Mouse (Mus musculus) kidney, postnatal 25 days (tissue): ENCODE measurements at regions not wholly inside any gene's neighbourhood (a gene's known extent, or its start where the extent isn't known, plus 50 kb on each side); places are given as distances from the start of the nearest gene placed in this dataset.

Experiments used
- DNase-seq, 2 experiments: peaks; one replicate each; pipeline ENCODE4 v3.0.0; 2021; ENCODE audit warnings: mixed read lengths in 2 of 2

DNA sequence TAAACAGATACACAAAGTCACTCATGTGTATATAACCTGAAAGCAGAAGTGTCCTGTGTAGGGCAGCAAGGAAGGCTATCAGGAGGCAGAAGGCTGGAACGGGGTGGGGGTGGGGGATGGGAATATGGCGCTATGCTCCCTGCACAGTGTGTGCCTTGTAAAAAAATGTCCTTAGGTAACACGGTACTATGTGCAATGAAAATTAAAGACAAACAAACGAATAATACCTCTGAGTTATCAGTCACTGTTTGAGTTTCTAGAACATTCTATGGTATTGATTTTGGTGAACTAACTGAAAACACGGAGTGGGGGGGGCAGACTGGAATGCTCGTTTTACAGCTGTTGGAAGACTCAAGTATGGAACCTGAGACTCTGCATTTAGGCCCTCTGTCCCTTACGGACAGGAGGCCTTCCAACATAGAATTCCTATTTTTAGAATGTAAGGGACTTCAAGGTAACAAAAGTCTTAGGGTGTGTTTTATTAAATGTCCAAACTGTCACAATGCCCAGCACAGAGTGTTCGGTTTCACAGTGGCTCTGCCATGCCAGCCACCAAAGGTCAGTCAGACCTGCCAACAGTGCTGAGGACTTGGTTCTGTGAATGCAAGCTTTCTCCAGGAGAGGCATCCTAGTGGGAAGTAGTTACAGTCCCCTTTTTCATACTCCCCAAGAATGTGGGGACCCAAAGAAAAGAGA, 240.6 kb downstream of the Ano6 start:
- DNase-seq, result no peak

DNA sequence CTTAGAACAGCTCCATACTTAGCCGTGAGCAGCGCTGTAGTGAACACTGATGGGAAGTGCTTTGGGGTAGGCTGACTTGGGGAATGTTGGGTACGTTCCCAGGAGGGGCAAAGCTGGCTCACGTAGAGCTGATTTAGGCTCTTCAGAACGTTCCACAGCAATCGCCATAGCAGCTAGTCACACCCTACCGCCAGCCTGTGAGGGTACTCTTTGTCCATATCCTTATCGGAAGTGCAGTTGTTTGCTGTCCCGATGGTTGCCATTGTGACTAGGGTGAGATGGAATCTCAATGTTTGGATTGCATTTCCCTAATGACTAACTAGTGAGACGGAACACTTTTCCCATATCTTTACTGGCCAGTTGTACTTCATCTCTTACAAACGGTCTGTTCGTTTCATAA, 244.6 kb downstream of the Ano6 start:
- no peak for DNase-seq

DNA sequence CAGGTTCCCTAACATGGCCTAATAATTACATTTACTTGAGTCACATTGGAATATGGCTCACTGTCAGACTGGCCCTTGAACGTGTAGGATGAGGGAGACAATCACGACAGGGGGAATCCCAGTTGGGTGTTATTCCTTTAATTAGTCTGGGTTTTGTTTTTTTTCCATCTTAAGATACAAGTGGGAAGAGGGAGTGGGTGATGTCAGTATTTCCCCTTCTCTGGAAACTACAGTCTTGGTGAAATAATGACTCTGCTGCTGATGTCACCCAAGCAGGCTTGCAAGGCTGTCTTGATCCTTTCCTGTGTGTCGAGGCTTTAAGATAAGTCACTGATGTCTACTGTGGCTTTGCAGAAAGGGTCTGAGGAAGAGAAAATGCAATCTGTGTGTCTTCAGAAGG, 241.8 kb upstream of the Arid2 start:
- DNase-seq, result no peak

DNA sequence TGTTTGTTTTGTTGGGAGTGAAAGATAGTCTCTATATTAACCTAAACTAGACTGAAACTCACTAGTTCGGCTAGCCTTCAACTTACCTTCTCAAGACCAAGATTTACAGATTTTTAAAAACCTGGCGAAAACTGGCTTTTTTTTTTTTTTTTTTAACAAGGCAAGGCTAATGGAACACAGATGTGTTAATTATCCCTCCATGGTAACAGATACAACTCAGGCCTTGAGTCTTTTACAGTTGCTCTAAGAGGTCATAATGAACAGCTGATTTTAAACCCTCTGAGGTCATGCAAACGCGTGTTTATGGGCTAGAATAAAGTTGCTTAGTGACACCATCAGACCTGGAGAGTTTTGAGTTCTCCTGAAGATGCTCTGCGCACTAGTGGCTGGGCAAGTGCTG, 240.7 kb upstream of the Arid2 start:
- DNase-seq, result no peak

DNA sequence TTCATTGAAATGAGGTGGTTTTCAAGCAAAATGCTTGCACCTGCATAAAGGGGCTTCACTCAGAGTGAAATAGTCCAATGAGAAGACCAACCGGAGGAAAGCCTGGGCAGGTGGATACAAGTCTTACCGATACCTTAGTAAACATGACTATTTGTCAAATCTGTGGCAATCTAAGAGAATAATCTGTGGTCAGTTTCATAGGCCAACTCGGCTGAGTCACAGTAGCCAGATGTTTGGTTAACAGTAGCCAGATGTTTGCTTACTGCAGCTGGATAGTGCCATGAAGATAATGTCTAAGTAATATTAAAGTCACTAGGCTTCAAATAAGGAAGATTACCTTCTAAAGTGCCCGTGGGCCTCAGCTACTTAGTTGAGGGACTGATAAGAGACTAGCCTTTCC, 236.9 kb upstream of the Arid2 start:
- DNase-seq, result no peak

DNA sequence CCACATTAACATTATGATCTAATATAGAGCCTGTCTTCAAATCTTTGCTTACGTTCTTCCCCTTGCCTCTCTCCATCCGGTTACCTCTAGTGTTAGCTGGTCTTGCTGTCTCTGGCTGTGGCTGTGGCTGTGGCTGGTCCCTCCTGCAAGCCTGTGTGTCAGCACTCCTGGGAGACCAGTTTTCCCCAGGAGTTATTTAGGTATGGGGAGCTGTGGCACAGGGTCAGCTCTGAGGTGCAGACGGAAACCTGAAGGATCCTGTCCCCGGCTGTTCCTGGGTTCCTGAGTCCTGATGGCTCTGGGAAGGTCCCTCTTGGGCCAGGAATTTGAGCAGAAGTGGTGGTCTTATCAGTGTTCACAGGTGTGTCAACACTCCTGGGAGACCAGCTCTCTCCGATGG, 234.7 kb upstream of the Arid2 start:
- no peak for DNase-seq

DNA sequence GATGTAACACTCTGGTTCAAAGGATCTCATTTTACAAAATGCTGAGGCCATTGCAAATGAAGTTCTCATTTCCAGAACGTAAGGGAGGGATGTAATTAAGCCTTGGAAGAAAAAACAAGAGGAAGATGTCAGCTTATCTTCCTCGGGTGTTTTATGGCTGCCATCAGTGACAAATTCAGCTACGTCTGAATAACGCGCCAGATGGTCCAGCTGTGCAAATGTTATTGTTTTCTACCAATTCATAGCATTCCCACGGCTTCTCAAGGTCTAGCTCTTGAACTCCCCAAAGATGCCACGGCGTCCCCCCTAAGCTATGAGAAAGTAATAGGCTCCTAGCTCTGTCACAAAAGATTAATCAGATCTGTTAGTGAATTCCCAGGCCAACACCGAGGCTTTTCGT, 232.0 kb upstream of the Arid2 start:
- no peak for DNase-seq

DNA sequence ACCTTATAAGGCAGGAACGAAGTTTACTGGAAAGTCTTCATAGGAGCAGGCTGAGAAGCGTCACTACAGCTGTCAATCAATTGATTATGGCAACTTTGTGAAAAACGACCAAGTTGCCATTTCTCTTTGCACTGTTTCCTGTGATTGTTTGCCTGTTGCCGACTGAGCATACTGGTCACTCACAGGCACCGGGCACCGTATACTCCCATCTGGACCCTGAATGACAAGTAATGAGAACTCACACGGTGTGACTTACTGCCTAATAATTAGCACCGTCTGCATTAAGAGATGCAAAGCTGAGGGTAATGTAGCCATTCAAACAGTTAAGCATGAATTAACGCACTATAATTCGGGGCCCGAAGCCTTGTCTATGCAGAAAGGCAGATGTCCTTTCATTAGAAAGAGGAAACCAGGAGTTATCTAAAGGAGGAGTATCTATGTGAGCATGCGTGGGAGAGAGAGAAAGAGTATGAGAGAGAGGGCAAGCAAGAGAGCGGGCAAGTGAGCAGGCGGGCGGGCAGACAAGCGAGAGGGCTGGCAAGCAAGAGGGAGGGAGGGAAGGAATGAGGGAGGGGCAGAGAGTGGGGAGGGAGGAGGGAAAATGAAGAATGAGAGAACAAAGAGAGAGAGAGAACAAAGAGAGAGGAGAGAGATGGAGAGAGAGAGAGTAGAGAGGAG, 231.4 kb upstream of the Arid2 start:
- DNase-seq, result no peak

DNA sequence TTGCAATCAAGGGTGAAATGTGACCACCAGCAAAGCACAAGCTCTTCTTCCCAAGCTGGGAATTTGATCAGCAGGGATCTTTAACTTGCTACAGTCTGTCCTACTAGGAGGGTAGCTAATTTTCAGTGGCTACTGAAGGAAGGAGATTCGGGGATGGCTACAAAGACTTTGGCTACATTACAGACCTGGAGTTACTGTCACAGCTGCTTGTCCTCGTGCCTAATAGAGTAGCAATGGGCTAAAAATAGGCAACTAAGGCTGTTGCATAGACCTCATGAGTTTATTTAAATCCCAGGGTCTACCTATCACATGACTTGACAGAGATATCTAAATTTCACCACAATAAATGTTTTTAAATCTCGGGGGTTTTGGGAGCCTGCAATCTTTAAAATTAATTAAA, 227.7 kb upstream of the Arid2 start:
- no peak for DNase-seq

DNA sequence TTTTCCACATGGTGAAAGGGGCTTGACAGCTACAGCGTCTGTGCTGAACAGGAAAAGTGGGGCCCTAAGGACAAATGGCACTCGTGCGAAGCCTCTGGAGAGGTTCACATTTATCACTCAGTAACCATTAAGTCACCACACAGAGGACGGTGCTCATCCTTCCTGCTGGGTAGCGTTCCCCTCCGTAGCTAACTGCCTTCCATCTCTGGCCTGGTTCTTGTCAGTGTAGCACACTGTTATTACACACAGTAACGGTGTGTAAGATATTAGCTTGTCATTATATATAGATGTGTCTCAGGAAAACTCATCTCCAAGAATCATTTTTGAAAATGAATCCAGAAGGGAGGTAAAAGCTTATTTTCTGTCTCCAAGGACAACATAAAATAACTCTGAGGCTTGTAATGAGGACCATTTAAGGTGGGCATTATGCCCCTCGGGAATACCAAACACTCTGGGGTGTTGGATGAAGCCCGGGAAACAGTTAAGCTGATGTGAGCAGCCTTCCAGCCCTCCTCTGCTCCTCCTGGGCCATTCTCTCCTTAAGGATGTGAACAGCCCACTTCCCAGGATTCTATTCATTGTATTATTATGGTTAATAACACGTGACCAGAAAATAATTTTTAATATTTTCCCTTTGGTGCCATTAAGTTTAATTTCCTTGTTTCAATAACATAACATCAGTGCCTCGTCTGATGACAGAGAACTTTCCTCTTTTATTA, 222.7 kb upstream of the Arid2 start:
- DNase-seq, result no peak

DNA sequence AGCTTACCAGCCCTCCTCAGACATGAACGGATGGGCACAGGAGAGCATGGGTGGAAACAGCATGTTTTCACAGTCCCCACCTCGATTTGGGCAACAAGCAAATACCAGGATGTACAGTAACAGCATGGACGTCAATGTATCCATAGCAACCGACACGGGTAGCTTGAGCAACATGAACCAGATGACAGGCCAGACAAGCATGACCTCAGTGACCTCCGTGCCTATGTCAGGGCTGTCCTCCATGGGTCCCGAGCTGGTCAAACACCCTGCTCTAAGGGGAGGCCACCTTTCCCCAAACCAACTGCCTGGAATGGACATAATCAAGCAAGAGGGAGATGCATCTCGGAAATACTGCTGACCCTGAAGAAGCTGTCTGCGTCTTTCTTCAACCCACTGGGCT, 211.7 kb upstream of the Arid2 start:
- no peak for DNase-seq

DNA sequence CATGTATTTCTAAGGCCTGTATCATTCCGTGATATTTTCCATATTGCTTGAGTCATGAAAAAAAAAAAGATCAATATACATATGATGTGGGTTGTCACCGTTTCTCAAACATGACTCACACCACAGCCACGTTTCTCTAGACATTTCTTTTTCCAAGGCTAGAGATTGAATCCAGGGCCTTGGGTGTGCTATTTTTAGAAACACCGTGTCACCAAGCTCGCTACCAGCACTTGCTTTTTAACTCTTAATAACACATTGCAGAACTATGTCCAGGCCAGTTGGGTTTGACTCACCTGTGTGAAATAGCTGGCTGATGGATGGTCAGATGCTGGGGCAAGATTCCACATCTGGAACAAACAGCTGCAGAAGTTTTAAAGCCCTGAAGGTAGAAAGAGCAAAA, 209.6 kb upstream of the Arid2 start:
- DNase-seq, result no peak

DNA sequence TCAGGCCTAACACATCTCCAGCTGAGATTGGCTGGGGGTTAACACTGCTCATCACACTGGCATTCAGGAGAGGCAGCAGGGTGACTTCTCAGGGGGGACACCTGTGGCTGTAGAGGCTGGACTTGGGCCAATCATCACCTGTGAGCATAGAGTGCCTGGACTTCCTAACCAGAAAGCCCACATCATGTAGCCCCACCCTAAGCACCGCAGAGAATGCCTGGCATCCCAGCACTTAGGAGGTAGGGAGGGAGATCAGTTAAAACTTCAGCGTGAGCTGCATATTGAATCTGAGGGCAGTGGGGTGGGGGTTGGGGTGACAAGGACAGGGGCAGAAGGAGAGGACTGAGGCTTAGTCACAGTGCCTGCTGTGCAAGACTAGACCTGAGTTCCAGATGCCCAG, 208.7 kb upstream of the Arid2 start:
- no peak for DNase-seq

DNA sequence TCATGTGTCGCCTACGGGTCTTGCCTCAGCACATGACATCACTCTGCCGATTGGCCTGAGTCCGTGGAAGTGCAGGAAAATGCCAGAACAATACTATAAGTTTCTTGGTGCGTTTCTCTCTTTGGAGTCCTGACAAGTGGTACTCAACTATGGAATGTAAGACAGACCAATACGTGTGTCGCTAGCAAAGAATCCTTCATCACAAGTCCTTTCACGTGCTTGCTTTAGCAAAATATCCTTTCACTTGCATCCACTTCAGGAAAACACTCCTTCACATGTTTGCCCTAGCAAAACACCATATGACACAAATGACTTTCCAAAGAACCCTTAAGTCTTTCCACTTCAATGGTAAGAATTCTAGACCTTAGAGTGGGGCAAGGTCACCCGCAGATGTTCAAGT, 197.6 kb upstream of the Arid2 start:
- DNase-seq, result no peak

DNA sequence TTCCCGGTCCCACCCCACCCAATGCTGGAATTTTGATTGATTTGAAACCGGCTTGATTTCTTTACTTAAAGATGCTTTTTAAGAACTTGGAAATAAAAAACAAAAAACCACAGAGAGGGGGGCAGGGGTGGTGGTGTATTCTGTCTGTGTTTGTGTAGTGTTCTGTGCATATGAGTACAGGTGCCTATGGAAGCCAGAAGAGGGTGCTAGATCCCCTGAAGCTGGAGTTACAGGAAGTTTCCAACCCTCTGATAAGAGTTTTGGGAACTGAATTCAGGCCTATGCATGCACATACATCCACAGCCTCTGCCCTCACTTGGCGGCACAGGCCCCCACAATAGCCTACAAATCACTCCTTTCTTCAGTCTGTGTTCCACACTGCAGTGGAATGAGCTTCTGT, 190.9 kb upstream of the Arid2 start:
- no peak for DNase-seq

DNA sequence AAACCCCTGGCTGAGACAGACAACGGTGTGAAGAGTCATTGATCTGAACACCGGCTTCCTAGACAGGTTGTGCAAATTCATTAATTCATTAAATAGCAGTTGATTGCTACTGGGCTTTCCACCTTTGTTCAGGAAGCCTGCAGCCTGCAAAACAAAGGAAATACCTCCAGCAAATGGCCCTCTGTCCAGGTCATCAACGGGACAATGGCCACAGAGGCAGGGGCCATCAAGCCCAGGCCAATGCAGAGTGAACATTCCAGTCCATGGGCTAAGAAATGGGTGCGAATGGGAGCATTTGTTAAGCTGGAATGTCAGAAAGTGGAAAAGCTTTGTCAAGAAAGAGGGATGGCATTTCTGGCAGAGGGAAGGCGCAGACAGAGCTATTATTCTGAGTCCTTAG, 188.5 kb upstream of the Arid2 start:
- DNase-seq, result no peak

DNA sequence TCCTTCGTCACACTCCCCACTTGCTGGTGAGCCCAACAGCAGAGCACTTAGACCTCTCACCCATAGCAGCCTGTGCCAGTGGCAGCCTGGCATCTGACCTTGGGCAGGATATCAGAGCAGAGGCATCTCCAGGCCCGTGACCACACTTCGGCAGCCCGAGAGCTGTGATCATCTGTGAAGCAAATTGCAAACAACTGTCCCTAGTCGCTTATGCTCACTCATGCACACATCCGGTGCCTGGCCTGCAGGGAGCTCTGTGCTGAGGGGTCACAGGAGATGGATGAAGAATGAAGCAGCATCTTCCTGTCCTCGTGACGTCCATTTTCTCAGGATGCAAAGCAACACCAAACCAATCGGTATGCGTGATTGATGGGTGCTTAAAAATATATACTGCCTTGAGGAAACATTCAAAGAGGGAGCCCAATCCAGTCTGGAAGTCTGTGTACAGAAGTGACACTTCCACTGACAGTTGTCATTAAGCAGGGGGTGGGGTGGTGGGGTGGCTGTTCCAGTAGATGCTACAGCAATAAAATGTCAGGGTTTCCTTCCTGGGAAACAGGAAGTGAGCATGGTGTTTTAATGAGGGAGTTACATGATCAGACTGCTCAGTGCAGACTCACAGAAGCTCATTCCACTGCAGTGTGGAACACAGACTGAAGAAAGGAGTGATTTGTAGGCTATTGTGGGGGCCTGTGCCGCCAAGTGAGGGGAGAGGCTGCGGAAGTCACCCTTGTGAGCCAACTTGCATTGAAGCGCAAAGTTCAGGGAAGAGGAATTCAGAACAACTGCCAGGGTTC, 187.3 kb upstream of the Arid2 start:
- DNase-seq, result peak in 1 of 2 experiments; percentile 32

DNA sequence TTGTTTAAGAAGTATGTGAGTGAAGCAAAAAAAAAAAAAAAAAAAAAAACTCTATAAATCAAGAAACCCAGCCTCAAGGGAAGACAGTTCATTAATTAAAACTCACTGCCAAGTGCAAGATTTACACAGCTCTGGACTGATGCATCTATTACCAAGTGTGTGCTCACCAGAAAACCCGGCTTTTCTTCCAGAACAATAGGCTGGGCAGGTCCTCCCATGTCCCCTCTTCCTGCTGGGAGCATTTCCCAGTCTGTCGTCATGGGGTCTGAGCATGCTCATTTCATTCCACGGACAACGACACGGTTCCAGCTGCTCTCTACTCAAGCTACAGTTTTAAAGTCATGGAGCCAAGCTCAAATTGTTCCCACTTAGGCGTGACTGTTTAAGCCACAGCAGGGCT, 183.6 kb upstream of the Arid2 start:
- peak; percentile 23 to 56 for DNase-seq

DNA sequence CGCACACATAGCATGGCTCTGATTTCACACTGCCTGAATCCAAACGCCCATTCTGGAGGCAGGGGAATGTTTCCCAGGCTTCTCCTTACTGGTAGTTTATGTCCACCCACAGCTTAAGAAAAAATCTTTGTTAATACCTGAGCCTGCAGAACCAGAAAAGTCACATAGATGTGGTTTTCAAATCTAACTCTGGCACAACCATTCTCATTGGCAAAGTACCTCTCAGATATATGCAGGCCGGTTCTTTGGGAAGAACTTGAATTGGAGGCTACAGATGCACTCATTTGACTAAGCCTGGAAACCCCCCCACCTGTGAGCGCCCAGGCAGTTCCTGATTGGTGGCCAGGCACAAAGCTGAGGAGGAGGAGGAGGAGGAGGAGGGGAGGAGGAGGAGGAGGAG, 179.8 kb upstream of the Arid2 start:
- DNase-seq, result no peak

DNA sequence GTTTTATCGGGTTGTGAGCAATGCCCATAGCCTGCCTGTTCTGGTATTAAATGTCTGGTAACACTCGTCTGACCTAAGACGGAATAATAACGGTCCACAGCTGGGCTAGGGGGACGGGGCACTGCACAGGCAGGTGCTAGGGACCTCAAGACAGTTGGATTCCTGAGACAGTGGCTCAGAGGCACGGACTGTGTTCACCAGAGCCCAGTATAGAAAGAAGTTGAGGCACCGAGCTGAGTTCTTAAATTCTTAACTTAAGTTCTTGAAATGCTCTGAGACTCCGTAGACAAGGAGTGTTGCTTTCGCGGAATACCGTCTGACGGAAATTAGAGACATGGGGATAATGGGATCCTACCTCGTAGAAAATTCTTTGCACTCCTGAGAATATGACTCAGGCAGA, 174.2 kb upstream of the Arid2 start:
- DNase-seq, result peak in 1 of 2 experiments; percentile 28

DNA sequence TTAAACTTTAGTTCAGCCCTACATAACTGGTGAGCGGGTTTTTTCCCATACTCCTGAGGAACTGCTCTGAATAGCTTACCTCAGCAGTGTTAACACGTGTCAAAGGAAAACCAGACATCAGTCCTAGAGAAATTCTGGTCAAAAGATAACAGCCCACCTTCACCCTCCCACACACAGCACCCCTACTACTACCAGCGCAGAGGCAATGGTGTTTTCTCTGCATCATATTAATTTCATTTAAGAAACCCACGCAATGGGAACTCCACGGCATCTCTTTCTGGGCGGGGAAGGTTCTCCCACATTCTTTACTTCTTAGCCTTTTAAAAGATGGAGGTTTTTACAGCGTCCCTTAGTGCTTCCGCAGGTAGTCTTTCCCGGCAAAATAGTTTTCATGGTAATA, 172.7 kb upstream of the Arid2 start:
- no peak for DNase-seq

DNA sequence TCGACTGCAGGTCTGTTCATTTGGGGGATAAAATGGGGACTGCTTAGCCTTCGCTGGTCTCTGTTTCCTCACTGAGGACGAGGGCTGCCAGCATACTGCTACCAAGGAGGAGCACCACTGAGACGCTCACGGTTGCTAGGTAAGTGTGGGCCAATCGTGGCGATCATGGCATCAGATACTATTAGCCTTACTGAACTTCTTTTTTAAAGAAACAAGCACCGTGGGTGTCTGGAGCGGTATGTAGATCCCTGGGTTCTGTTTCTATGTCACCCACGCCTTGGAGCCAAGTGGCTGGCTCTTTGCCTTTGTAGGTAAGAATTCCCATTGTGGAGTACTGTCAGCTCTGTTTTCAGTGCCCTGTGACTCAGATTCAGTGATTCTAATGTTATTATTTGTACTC, 172.1 kb upstream of the Arid2 start:
- no peak for DNase-seq

DNA sequence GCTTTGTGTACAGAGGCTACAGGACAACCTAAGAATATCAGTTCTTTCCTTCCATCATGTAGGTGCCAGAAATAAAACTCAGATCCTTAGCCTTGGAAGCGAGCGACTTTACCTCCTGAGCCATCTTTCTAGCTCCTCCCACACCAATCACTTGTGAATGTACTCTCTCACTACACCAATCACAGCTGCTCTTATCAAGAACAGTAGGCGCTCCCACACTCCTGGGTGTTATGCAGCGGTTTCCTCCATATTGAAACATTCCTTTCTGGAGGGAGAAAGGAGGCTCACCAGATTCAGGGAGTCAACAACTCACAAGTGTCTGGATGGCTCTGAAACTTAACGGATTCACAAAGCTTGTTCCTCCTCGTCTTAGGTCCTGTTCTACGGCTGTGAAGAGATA, 168.1 kb upstream of the Arid2 start:
- no peak for DNase-seq

DNA sequence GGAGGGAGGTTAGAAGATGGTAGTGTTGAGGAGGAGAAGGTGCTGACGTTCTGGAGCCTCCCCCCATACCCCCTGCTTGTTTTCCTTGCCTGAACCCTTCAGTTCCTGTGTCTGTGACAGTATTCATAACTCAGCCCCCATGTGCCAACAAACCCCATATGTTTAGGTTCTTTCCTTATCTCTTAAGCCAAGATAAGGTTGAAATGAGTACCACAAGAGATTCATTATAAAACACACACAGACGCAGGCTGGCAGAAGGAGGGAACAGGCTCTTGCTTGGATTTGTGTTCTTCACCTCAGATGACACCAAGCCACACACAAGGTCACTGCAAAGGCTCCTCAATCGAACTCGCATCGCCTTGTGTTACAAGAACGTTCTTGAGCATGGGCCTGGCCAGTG, 162.9 kb upstream of the Arid2 start:
- DNase-seq, result no peak
